Mouse (Mus musculus): ENCODE measurements around the gene Faap20.

GRCm38 (mm10) chr4:155292863-155293262 is 43.3 kb downstream of the Faap20 start:
- TF ChIP-seq CTCF (IDR thresholded peaks at IDR 0.05; ENCODE audit: low read depth): no peak
- TF ChIP-seq EP300 (optimal IDR thresholded peaks at IDR 0.05): no peak

All from stomach, postnatal 0 days (tissue).